Mouse (Mus musculus) hematopoietic stem cell, adult 5-6 weeks (primary cell): ENCODE data around the gene Nop14. TPM values are rescaled to one million over a fixed set of nuclear protein-coding genes. Genes with fewer than 3 reads are reported as not detected.
"Not testable (repeated sequence)": the region's sequence is repeated elsewhere in the genome, so short reads cannot be mapped to it uniquely, and the experiment has no call there.

ENCODE experiments used
- ATAC-seq, 2 experiments: fragments of 125-278 bp in 1 of 2; replicated peaks in 1 of 2; 2 replicates each; pipeline ENCODE4 v1.8.0; 2016 to 2017; ENCODE audit warnings: inconsistent platforms in 2 of 2, mild to moderate bottlenecking in 2 of 2, moderate number of reproducible peaks in 2 of 2, low read depth in 1 of 2, moderate TSS enrichment in 1 of 2; ENCODE audit not compliant: low FRiP score in 2 of 2, poor library complexity in 2 of 2, severe bottlenecking in 2 of 2, insufficient read depth in 1 of 2, low TSS enrichment in 1 of 2
- total RNA-seq: library from RNA; stranded (forward); fragments of 172-1452, 232-1000 nt; gene quantifications from 2 replicates; pipeline ENCODE4 v1.2.3, GENCODE M21; 2017

Gene Nop14
- total RNA-seq, 1 experiment from 2014 or later, result 58.8 TPM

GRCm38 (mm10) chr5:34635665-34636192 is 24.2 kb downstream of the Nop14 start:
- ATAC-seq, result no peak

- peak; percentile 33 to 38; a peak in 3 of 4 replicates for ATAC-seq
These were observed 25.1 kb downstream of the Nop14 start for GRCm38 (mm10) chr5:34634746-34635400.

GRCm38 (mm10) chr5:34633641-34634040 is 26.3 kb downstream of the Nop14 start:
- ATAC-seq, result no peak

GRCm38 (mm10) chr5:34632996-34633395 is 27.0 kb downstream of the Nop14 start:
- ATAC-seq, result no peak

- ATAC-seq, result no peak
These were observed 50.0 kb downstream of the Nop14 start for GRCm38 (mm10) chr5:34609966-34610365.

- no peak for ATAC-seq
These were observed 51.7 kb downstream of the Nop14 start for GRCm38 (mm10) chr5:34608226-34608625.

- ATAC-seq, result no peak; a peak in 1 of 4 replicates
These were observed 52.7 kb downstream of the Nop14 start for GRCm38 (mm10) chr5:34607100-34607880.

- ATAC-seq, result no peak
These were observed 55.4 kb downstream of the Nop14 start for GRCm38 (mm10) chr5:34604576-34604975.

- no peak for ATAC-seq
These were observed 66.7 kb downstream of the Nop14 start for GRCm38 (mm10) chr5:34593202-34593727.

GRCm38 (mm10) chr5:34592666-34593065 is 67.3 kb downstream of the Nop14 start:
- no peak for ATAC-seq

- not testable (repeated sequence) for ATAC-seq
These were observed 67.7 kb downstream of the Nop14 start for GRCm38 (mm10) chr5:34592224-34592623.

GRCm38 (mm10) chr5:34591388-34592004 is 68.5 kb downstream of the Nop14 start:
- ATAC-seq, result no peak

GRCm38 (mm10) chr5:34590702-34591101 is 69.2 kb downstream of the Nop14 start:
- no peak for ATAC-seq

GRCm38 (mm10) chr5:34590059-34590458 is 69.9 kb downstream of the Nop14 start:
- ATAC-seq, result no peak
